In genomic region chr4:97649626-97650015, GRCm38 (mm10) we compare ENCODE assay signal across 9 mouse cellular contexts.
A peak's percentile ranks its signal among the peaks of the same experiment; 100 is the strongest.
DNase-seq lines count a peak whose midpoint lies in the region; ATAC-seq and TF ChIP-seq lines count a peak whose summit lies in the region.
"Had no signal": no experiment of that assay in that cellular context is flagged by ENCODE, and none has a peak within 500 bp of the region (broad histone marks: within the 10 kb centered on the region; RNA-seq: fewer than 3 reads in every experiment).

No protein-coding gene starts in this region.

- TF ChIP-seq EP300 in heart, adult 2 months (IDR thresholded peaks at IDR 0.05; ENCODE audit: insufficient read depth, low read depth, low read length): no peak

- H3K79me2 ChIP-seq in heart, adult 2 months (replicated peaks; ENCODE audit: control insufficient read depth, insufficient read depth, low read length): no peaks in the 10 kb centered on the region

- no peak for ATAC-seq in heart, embryonic 14.5 days (ENCODE audit: insufficient number of reproducible peaks, insufficient read depth, low FRiP score, low read depth)
- ATAC-seq in forebrain, embryonic 16.5 days: peak; percentile 32
- ATAC-seq in midbrain, embryonic 11.5 days (ENCODE audit: low FRiP score): peak; percentile 51

- 50% methylated on average over 5 of the region's 5 CpGs for WGBS in heart, embryonic 14.5 days
- 39% methylated on average over 5 of the region's 5 CpGs for WGBS in heart, adult 2 months
- WGBS in forebrain, embryonic 16.5 days: 37% methylated on average over 5 of the region's 5 CpGs
- 79% methylated on average over 5 of the region's 5 CpGs for WGBS in midbrain, embryonic 11.5 days

- H3K27ac ChIP-seq in heart, embryonic 14.5 days (replicated peaks in 1 of 2; ENCODE audit: control insufficient read depth in 1 of 2, insufficient read depth in 1 of 2, low read depth in 2 of 2, low read length in 2 of 2): peak overlapping the region; percentile 54 to 73; a peak in 3 of 4 replicates
- H3K27ac ChIP-seq in heart, adult 2 months: no peak overlapping the region; the same call in 1 of the 2 replicates
- peak overlapping the region; percentile 81 for H3K27ac ChIP-seq in forebrain, embryonic 16.5 days (ENCODE audit: low read length)
- H3K27ac ChIP-seq in midbrain, embryonic 11.5 days (ENCODE audit: low read depth, low read length): peak overlapping the region; percentile 73
- H3K27ac ChIP-seq: macrophage had no signal

- intact Hi-C loops in heart, adult 2 months (cut with DNase I): no loop called here

- no peaks in the 10 kb centered on the region for H3K27me3 ChIP-seq in heart, embryonic 14.5 days (ENCODE audit: control insufficient read depth, insufficient read depth, low read length)
- H3K27me3 ChIP-seq in heart, adult 2 months (ENCODE audit: control insufficient read depth, insufficient read depth, low read length): no peaks in the 10 kb centered on the region
- H3K27me3 ChIP-seq in forebrain, embryonic 16.5 days (replicated peaks; ENCODE audit: control insufficient read depth, insufficient read depth, low read length): no peaks in the 10 kb centered on the region
- H3K27me3 ChIP-seq in midbrain, embryonic 11.5 days (ENCODE audit: control insufficient read depth, insufficient read depth, low read length): no peaks in the 10 kb centered on the region

- no peak overlapping the region for H3K4me3 ChIP-seq in heart, embryonic 14.5 days (ENCODE audit: control insufficient read depth in 1 of 2, insufficient read depth in 1 of 2, low read depth in 1 of 2, low read length in 2 of 2)
- H3K4me3 ChIP-seq in heart, adult 2 months: no peak overlapping the region
- no peak overlapping the region for H3K4me3 ChIP-seq in forebrain, embryonic 16.5 days (replicated peaks; ENCODE audit: low read length)
- H3K4me3 ChIP-seq in midbrain, embryonic 11.5 days (ENCODE audit: low read depth, low read length): no peak overlapping the region

- no peak for DNase-seq in heart, adult 2 months
- peak; percentile 57 for DNase-seq in cerebellum, adult 8-10 months
- no peak for DNase-seq in midbrain, embryonic 11.5 days (ENCODE audit: low spot score, missing footprints)
- DNase-seq in adrenal gland, postnatal 4 days (ENCODE audit: low spot score in 2 of 2): no peak
- DNase-seq in urinary bladder, postnatal 14 days (ENCODE audit: low spot score): no peak
- no peak for DNase-seq in ovary, postnatal 36 days (ENCODE audit: low spot score)

- TF ChIP-seq CTCF in heart, adult 2 months (IDR thresholded peaks at IDR 0.05): no peak

- no peaks in the 10 kb centered on the region for H3K9me3 ChIP-seq in heart, embryonic 14.5 days (ENCODE audit: control insufficient read depth, low read length)
- H3K9me3 ChIP-seq in forebrain, embryonic 16.5 days (ENCODE audit: control insufficient read depth, low read length): no peaks in the 10 kb centered on the region
- H3K9me3 ChIP-seq in midbrain, embryonic 11.5 days (ENCODE audit: control insufficient read depth, low read length): no peaks in the 10 kb centered on the region

- no peak for TF ChIP-seq POLR2A in heart, adult 2 months (IDR thresholded peaks at IDR 0.05; ENCODE audit: insufficient read depth, low read depth, low read length)

- no peaks in the 10 kb centered on the region for H3K36me3 ChIP-seq in heart, embryonic 14.5 days (ENCODE audit: control insufficient read depth, insufficient read depth, low read length)
- no peaks in the 10 kb centered on the region; the same call in 1 of the 2 replicates for H3K36me3 ChIP-seq in heart, adult 2 months (ENCODE audit: control insufficient read depth, insufficient read depth, low read length)
- no peaks in the 10 kb centered on the region for H3K36me3 ChIP-seq in forebrain, embryonic 16.5 days (ENCODE audit: control insufficient read depth, insufficient read depth)
- H3K36me3 ChIP-seq in midbrain, embryonic 11.5 days (ENCODE audit: control insufficient read depth, insufficient read depth, low read length): no peaks in the 10 kb centered on the region

- no peak overlapping the region for H3K9ac ChIP-seq in heart, embryonic 14.5 days (ENCODE audit: low read length)
- H3K9ac ChIP-seq in heart, adult 2 months (ENCODE audit: low read depth, low read length): no peak overlapping the region
- H3K9ac ChIP-seq in forebrain, embryonic 16.5 days (replicated peaks; ENCODE audit: low read depth, low read length): no peak overlapping the region
- H3K9ac ChIP-seq in midbrain, embryonic 11.5 days (ENCODE audit: low read length): no peak overlapping the region

- H3K4me2 ChIP-seq in heart, embryonic 14.5 days (ENCODE audit: low read length): peak overlapping the region; percentile 49
- H3K4me2 ChIP-seq in forebrain, embryonic 16.5 days (ENCODE audit: low read length): no peak overlapping the region
- no peak overlapping the region for H3K4me2 ChIP-seq in midbrain, embryonic 11.5 days

- peaks cover 8 to 22% of the 10 kb centered on the region in 2 experiments for H3K4me1 ChIP-seq in heart, embryonic 14.5 days (ENCODE audit: control insufficient read depth in 2 of 2, insufficient read depth in 2 of 2, low read length in 2 of 2)
- peaks cover 7% of the 10 kb centered on the region; the same call in 1 of the 2 replicates for H3K4me1 ChIP-seq in heart, adult 2 months (ENCODE audit: control insufficient read depth, insufficient read depth, low read length)
- H3K4me1 ChIP-seq in forebrain, embryonic 16.5 days (replicated peaks; ENCODE audit: control insufficient read depth, insufficient read depth, low read length): peaks cover 31% of the 10 kb centered on the region
- H3K4me1 ChIP-seq in midbrain, embryonic 11.5 days (ENCODE audit: control insufficient read depth, insufficient read depth, low read length): peaks cover 9% of the 10 kb centered on the region
